Mouse (Mus musculus) MEL (cell line): Measurements from ENCODE around the gene Arl3. TPM values are rescaled to one million over a fixed set of nuclear protein-coding genes. Genes with fewer than 3 reads are reported as not detected.
A peak's percentile ranks its signal among the peaks of the same experiment; 100 is the strongest.

Source experiments
- DNase-seq: peaks from one replicate; pipeline ENCODE4 v3.0.0; 2011; ENCODE audit warnings: low read depth, low spot score
- H3K27ac ChIP-seq: 2 replicates; pipeline ENCODE4 v1.5.1; 2012; ENCODE audit warnings: low read depth, mild to moderate bottlenecking, control low read depth, low read length, moderate library complexity; ENCODE audit not compliant: control insufficient read depth
- H3K27me3 ChIP-seq, 2 experiments: fragments of 150-350 bp in 1 of 2; sonication (generic) in 1 of 2; 2 replicates each; pipeline ENCODE4 v1.6.1; 2012; ENCODE audit warnings: low read length in 2 of 2, mild to moderate bottlenecking in 2 of 2, improper control_type of control experiment in 1 of 2, moderate library complexity in 1 of 2; ENCODE audit not compliant: insufficient read depth in 2 of 2, control insufficient read depth in 1 of 2
- H3K36me3 ChIP-seq, 2 experiments: 2 replicates each; pipeline ENCODE4 v1.6.1; 2012 to 2014; ENCODE audit warnings: low read length in 2 of 2, improper control_type of control experiment in 1 of 2, inconsistent platforms in 1 of 2, mild to moderate bottlenecking in 1 of 2; ENCODE audit not compliant: insufficient read depth in 2 of 2, control insufficient read depth in 1 of 2
- H3K4me1 ChIP-seq, 2 experiments: fragments of 150-350 bp in 1 of 2; sonication (generic) in 1 of 2; 2 replicates each; pipeline ENCODE4 v1.6.1; 2012; ENCODE audit warnings: low read length in 2 of 2, improper control_type of control experiment in 1 of 2, mild to moderate bottlenecking in 1 of 2; ENCODE audit not compliant: insufficient read depth in 2 of 2, control insufficient read depth in 1 of 2
- H3K4me3 ChIP-seq, 2 experiments: fragments of 150-350 bp in 1 of 2; sonication (generic) in 1 of 2; 2 replicates each; pipeline ENCODE4 v1.5.1; 2012; ENCODE audit warnings: low read depth in 2 of 2, low read length in 2 of 2, mild to moderate bottlenecking in 2 of 2, moderate library complexity in 2 of 2, control low read depth in 1 of 2, improper control_type of control experiment in 1 of 2; ENCODE audit not compliant: control insufficient read depth in 1 of 2, insufficient read depth in 1 of 2
- H3K79me2 ChIP-seq: 2 replicates; pipeline ENCODE4 v1.6.1; 2012; ENCODE audit warnings: mild to moderate bottlenecking, low read length, moderate library complexity; ENCODE audit not compliant: control insufficient read depth, poor library complexity, insufficient read depth
- H3K9ac ChIP-seq: 2 replicates; pipeline ENCODE4 v1.6.1; 2012; ENCODE audit warnings: low read depth, mild to moderate bottlenecking, control low read depth, low read length, moderate library complexity; ENCODE audit not compliant: control insufficient read depth, poor library complexity, severe bottlenecking
- H3K9me3 ChIP-seq: fragments of 150-350 bp; sonication (generic); replicated peaks from 2 replicates; pipeline ENCODE4 v1.6.1; 2012; ENCODE audit warnings: mild to moderate bottlenecking, low read length, improper control_type of control experiment, moderate library complexity; ENCODE audit not compliant: insufficient read depth
- BHLHE40 ChIP-seq: IDR thresholded peaks from 2 replicates; pipeline ENCODE4 v1.6.1; 2012; ENCODE audit warnings: low read depth, mild to moderate bottlenecking, inconsistent platforms, low read length, improper control_type of control experiment, borderline replicate concordance
- CHD2 ChIP-seq: IDR thresholded peaks from 2 replicates; pipeline ENCODE4 v1.6.1; 2011; ENCODE audit warnings: low read length, improper control_type of control experiment
- CTCF ChIP-seq, 3 experiments: IDR thresholded peaks in 2 of 3; conservative IDR thresholded peaks in 1 of 3; 2 replicates each; pipeline ENCODE4 v1.5.1; 2011 to 2012; ENCODE audit warnings: low read length in 3 of 3, low read depth in 2 of 3, mild to moderate bottlenecking in 2 of 3, improper control_type of control experiment in 1 of 3, inconsistent platforms in 1 of 3, mixed read lengths in 1 of 3, moderate library complexity in 1 of 3; ENCODE audit not compliant: control insufficient read depth in 1 of 3, insufficient read depth in 1 of 3, poor library complexity in 1 of 3, severe bottlenecking in 1 of 3
- EP300 ChIP-seq, 2 experiments: IDR thresholded peaks; 2 replicates each; pipeline ENCODE4 v1.6.1; 2011; ENCODE audit warnings: improper control_type of control experiment in 2 of 2, low read length in 2 of 2, low read depth in 1 of 2, mild to moderate bottlenecking in 1 of 2
- ETS1 ChIP-seq: IDR thresholded peaks from 2 replicates; pipeline ENCODE4 v1.6.1; 2012; ENCODE audit warnings: low read depth, mild to moderate bottlenecking, inconsistent platforms, low read length, improper control_type of control experiment, moderate library complexity
- HCFC1 ChIP-seq: IDR thresholded peaks from 2 replicates; pipeline ENCODE4 v1.6.1; 2012; ENCODE audit warnings: low read depth, mild to moderate bottlenecking, inconsistent platforms, low read length, improper control_type of control experiment, moderate library complexity
- JUND ChIP-seq: IDR thresholded peaks from 2 replicates; pipeline ENCODE4 v1.6.1; 2011; ENCODE audit warnings: low read depth, mild to moderate bottlenecking, improper control_type of control experiment, low read length
- KAT2A ChIP-seq: conservative IDR thresholded peaks from 2 replicates; pipeline ENCODE4 v1.6.1; 2012; ENCODE audit warnings: low read depth, low read length, improper control_type of control experiment, inconsistent platforms
- MEF2A ChIP-seq: IDR thresholded peaks from 2 replicates; pipeline ENCODE4 v1.6.1; 2014; ENCODE audit warnings: low read depth, mild to moderate bottlenecking, inconsistent platforms, low read length, improper control_type of control experiment; ENCODE audit not compliant: poor library complexity, insufficient replicate concordance, severe bottlenecking; ENCODE audit errors: extremely low read depth
- MYB ChIP-seq: IDR thresholded peaks from 2 replicates; pipeline ENCODE4 v1.6.1; 2011; ENCODE audit warnings: mild to moderate bottlenecking, low read depth, low read length, improper control_type of control experiment
- NELFE ChIP-seq: IDR thresholded peaks from 2 replicates; pipeline ENCODE4 v1.6.1; 2011; ENCODE audit warnings: low read depth, low read length, improper control_type of control experiment
- NRF1 ChIP-seq: IDR thresholded peaks from 2 replicates; pipeline ENCODE4 v1.6.1; 2014; ENCODE audit warnings: low read depth, mild to moderate bottlenecking, inconsistent platforms, low read length, improper control_type of control experiment, moderate library complexity; ENCODE audit not compliant: poor library complexity, insufficient read depth, severe bottlenecking
- RCOR1 ChIP-seq: IDR thresholded peaks from 2 replicates; pipeline ENCODE4 v1.6.1; 2012; ENCODE audit warnings: low read depth, mild to moderate bottlenecking, inconsistent platforms, low read length, improper control_type of control experiment
- UBTF ChIP-seq: IDR thresholded peaks from 2 replicates; pipeline ENCODE4 v1.6.1; 2012; ENCODE audit warnings: low read depth, mild to moderate bottlenecking, inconsistent platforms, low read length, improper control_type of control experiment, moderate library complexity, borderline replicate concordance; ENCODE audit not compliant: insufficient read depth
- ZKSCAN1 ChIP-seq: IDR thresholded peaks from 2 replicates; pipeline ENCODE4 v1.6.1; 2012; ENCODE audit warnings: low read depth, mild to moderate bottlenecking, inconsistent platforms, low read length, improper control_type of control experiment, moderate library complexity
- ZMIZ1 ChIP-seq: IDR thresholded peaks from 2 replicates; pipeline ENCODE4 v1.6.1; 2012; ENCODE audit warnings: low read depth, mild to moderate bottlenecking, inconsistent platforms, low read length, improper control_type of control experiment, moderate library complexity
- ZNF384 ChIP-seq: IDR thresholded peaks from 2 replicates; pipeline ENCODE4 v1.6.1; 2012; ENCODE audit warnings: low read depth, mild to moderate bottlenecking, inconsistent platforms, low read length, improper control_type of control experiment
- polyA plus RNA-seq, 2 experiments: library from polyadenylated mRNA; stranded (reverse) in 1 of 2; unstranded in 1 of 2; fragments of >175 nt in 1 of 2; fragments of >200 nt in 1 of 2; gene quantifications; 2 replicates each; pipeline versions ENCODE4 v1.2.1 to v1.2.4; 2012; ENCODE audit warnings: low replicate concordance in 2 of 2, low read depth in 1 of 2; ENCODE audit not compliant: insufficient read length in 2 of 2, insufficient read depth in 1 of 2, missing spikeins in 1 of 2
- total RNA-seq: library from RNA; depleted of rRNA; stranded (reverse); fragments of 300-350 nt; gene quantifications from 2 replicates; pipeline ENCODE4 v1.2.3, GENCODE M21; 2012

Gene Arl3
- total and polyA plus RNA-seq, 3 experiments, result 62.4 to 123 TPM; not detected in 1

GRCm38 (mm10) chr19:46562132-46562531, 10.9 kb downstream of the Arl3 start (continued):
- TF ChIP-seq ZMIZ1, result no peak

GRCm38 (mm10) chr19:46558631-46559030, 14.4 kb downstream of the Arl3 start:
- TF ChIP-seq CTCF (IDR thresholded peaks at IDR 0.05 in 2 of 3, conservative IDR thresholded peaks at IDR 0.05 in 1 of 3; ENCODE audit: control insufficient read depth in 1 of 3, insufficient read depth in 1 of 3, low read depth in 2 of 3, low read length in 3 of 3, poor library complexity in 1 of 3, severe bottlenecking in 1 of 3) (no peak), UBTF (no peak), NELFE (no peak), ZKSCAN1 (no peak), JUND (no peak), ZMIZ1 (no peak), KAT2A (no peak), ZNF384 (no peak), RCOR1 (no peak), HCFC1 (no peak), NRF1 (no peak), MEF2A (no peak)
- no peak for DNase-seq
- H3K79me2 ChIP-seq, result no peaks in the 10 kb centered on the region

GRCm38 (mm10) chr19:46558009-46558408, 15.0 kb downstream of the Arl3 start:
- H3K27me3 ChIP-seq, result no peaks in the 10 kb centered on the region
- H3K9ac ChIP-seq, result no peak overlapping the region
- no peak for DNase-seq
- TF ChIP-seq MEF2A (no peak), ETS1 (no peak), NELFE (no peak), JUND (no peak), EP300 (IDR thresholded peaks at IDR 0.05; ENCODE audit: low read depth in 1 of 2, low read length in 2 of 2) (no peak), CTCF (IDR thresholded peaks at IDR 0.05 in 2 of 3, conservative IDR thresholded peaks at IDR 0.05 in 1 of 3; ENCODE audit: control insufficient read depth in 1 of 3, insufficient read depth in 1 of 3, low read depth in 2 of 3, low read length in 3 of 3, poor library complexity in 1 of 3, severe bottlenecking in 1 of 3) (peak in 2 of 3 experiments; percentile 4 to 25; a peak in 2 of 6 replicates), CHD2 (no peak), BHLHE40 (no peak), MYB (no peak)
- no peak overlapping the region for H3K4me3 ChIP-seq
- H3K36me3 ChIP-seq, result peaks cover 0 to 11% of the 10 kb centered on the region in 2 experiments; a peak in 2 of 4 replicates
- no peaks in the 10 kb centered on the region for H3K79me2 ChIP-seq
- no peaks in the 10 kb centered on the region for H3K9me3 ChIP-seq
- no peak overlapping the region for H3K27ac ChIP-seq
- peaks cover 15 to 16% of the 10 kb centered on the region in 2 experiments for H3K4me1 ChIP-seq

More at GRCm38 (mm10) chr19:46558631-46559030, 14.4 kb downstream of the Arl3 start:
- Histone ChIP-seq H3K27me3 (no peaks in the 10 kb centered on the region), H3K4me3 (no peak overlapping the region), H3K9ac (no peak overlapping the region), H3K4me1 (peaks cover 11 to 12% of the 10 kb centered on the region in 2 experiments), H3K36me3 (peaks cover 0 to 7% of the 10 kb centered on the region in 2 experiments; a peak in 2 of 4 replicates), H3K9me3 (no peaks in the 10 kb centered on the region), H3K27ac (no peak overlapping the region)
